Mouse (Mus musculus): ENCODE results near the gene Adamts13.

Gene Adamts13

GRCm38 (mm10) chr2:26967262-26967661 lies 6.0 kb upstream of the Adamts13 start:
- DNase-seq (ENCODE audit: extremely low spot score, low spot score), result no peak

DNA sequence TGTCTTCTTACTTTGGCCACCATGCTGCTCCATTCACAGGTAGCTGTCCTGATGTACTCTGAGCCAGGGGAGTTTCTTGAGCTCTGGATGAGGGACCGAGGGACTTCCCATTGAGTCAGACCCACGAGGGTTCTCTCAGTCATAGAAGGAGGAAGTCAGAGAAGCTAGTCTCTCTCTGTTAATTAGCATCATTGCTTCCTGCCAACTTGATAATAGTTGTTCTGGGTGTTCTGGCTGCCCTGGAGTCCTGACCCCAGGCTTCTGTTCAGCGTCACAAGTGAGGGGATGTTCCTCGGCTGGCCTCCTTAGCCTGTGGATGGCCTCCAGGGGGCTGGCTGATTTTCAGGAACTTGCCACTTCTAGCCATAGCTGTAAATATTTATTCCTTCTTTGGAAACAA lies 744 bp downstream of the Adamts13 start:
- DNase-seq (ENCODE audit: extremely low spot score, low spot score), result no peak

GRCm38 (mm10) chr2:26980361-26980760 lies 7.1 kb downstream of the Adamts13 start:
- DNase-seq (ENCODE audit: extremely low spot score, low spot score), result no peak

GRCm38 (mm10) chr2:26984179-26984578 lies 11.0 kb downstream of the Adamts13 start:
- no peak for DNase-seq (ENCODE audit: extremely low spot score, low spot score)

DNA sequence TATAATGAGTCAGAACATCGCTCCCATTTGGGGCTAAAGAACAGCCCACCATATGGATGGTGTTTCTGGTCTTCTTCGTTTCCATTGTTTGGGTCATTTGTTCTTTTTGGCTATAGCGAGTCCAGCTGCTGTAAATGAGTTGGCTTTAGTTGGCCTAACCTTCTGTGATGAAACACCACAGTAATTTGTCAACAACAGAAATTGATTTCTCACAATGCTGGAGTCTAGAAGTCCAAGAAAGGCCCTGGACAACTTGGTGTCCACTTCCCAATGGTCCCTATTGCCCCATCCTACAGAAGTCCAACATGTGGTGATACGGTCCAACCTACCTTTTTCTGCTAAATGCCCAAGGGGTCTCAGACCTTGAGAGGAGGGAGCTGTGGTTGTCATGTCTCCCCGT lies 11.4 kb downstream of the Adamts13 start:
- no peak for DNase-seq (ENCODE audit: extremely low spot score, low spot score)

- no peak for DNase-seq (ENCODE audit: extremely low spot score, low spot score)
Observed at GRCm38 (mm10) chr2:26993936-26994335, 20.7 kb downstream of the Adamts13 start.

DNA sequence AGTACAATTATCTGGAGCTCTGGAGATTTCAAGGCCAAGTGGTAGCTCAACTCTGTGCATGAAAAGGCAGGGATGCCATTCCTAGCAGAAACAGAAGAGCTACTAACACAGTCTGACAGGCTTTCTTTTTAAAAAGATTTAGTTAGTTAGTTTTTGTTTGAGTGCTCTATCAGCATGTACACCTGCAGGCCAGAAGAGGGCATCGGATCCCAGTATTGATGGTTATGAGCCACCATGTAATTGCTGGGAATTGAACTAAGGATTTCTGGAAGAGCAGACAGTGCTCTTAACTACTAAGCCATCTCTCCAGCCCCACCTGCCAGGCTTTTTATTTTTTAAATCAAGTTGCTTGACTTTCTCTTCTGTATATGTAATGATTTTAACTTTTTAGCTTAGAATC lies 24.3 kb downstream of the Adamts13 start:
- DNase-seq (ENCODE audit: extremely low spot score, low spot score), result no peak

GRCm38 (mm10) chr2:26997993-26998392 lies 24.8 kb downstream of the Adamts13 start:
- DNase-seq (ENCODE audit: extremely low spot score, low spot score), result no peak

DNA sequence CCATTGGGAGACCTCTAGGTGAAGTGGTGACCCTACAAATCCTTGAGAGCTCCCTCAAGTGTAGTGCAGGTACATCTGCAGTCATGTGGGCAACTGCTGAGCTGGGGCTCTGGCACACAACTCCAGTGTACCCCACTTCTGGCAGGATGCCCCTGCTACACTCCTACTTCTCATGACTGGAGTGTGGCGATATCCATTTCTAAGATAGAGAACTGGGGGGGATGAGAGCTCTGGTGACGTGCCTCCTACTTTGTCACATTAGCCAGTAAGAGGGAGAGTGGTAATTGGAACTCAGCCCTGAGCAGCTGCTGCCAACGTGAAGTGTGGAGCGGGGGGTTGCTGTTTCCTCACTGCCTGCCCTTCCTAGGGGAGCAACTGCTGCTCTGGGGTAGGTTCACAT lies 33.0 kb downstream of the Adamts13 start:
- no peak for DNase-seq (ENCODE audit: extremely low spot score, low spot score)

DNA sequence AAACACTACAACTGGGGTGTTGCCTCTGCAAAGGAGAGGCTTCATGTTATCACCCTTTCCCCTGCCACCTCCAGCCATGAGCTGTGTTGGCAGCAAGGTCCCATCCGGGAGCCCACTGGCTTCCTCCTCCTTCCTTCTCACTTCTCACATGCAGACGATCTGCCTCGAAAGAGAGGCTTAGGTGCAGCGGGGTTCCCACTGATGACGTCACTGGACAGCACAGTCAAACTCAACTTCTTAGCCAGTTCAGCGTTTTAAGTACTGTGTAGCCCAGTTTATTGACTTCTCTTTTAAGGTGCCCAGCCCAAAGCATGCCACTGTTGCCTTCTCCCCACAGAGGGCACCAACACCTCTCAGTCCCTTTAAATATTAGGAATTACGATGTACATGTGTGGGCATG lies 34.5 kb downstream of the Adamts13 start:
- no peak for DNase-seq (ENCODE audit: extremely low spot score, low spot score)

DNA sequence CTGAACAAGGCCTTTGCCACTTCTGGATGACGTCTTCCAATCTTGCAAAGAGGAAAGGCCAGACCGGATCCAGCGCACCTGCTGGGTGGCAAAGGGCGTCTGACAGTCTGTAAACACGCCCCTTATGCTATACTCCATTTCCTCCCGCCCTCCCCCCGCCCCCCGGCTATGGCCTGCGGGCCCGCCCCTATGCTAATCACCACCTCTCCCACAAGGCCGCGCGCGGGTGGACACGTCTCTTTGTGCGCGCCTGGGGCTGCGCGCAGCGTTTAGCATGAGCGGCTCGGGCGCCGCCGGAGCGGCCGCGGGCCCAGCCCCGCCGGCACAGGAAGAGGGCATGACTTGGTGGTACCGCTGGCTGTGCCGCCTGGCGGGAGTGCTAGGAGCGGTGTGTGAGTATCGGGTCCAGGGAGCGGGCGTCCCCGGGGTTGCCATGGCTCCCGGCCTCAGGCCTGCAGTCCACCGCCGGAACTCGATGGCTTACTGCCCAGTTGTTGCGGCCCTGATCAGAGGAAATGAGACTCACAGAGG lies 36.6 kb downstream of the Adamts13 start, which contains the start of gene Cacfd1:
Cacfd1 (plus strand) TSS at position 213 of the 531 bp plus-strand sequence.
- peak; percentile 92 for DNase-seq (ENCODE audit: extremely low spot score, low spot score)

DNA sequence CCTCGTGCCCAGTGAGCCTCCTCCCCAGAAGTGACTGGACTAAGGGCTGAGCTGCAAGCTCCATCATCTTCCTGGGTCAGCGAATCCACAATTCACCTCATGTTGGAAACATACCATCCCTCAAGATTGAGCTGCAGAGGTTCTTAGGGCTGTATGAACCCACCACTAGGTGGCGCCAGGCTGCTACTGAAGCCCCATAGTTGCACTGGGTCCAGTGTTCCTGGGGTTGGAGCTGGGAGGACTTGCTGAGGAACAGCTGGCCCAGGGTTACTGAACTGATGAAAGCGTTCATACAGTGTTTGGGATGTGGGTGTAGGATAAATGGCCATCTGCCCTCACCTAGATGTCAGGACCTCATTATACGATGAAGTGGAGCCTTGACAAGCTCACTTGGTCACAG lies 44.6 kb downstream of the Adamts13 start:
- peak; percentile 69 for DNase-seq (ENCODE audit: extremely low spot score, low spot score)

- no peak for DNase-seq (ENCODE audit: extremely low spot score, low spot score)
Observed at GRCm38 (mm10) chr2:27019530-27019929, 46.3 kb downstream of the Adamts13 start.

- DNase-seq (ENCODE audit: extremely low spot score, low spot score), result no peak
Observed at GRCm38 (mm10) chr2:27021103-27021502, 47.9 kb downstream of the Adamts13 start.

- no peak for DNase-seq (ENCODE audit: extremely low spot score, low spot score)
Observed at GRCm38 (mm10) chr2:27022612-27023011, 49.4 kb downstream of the Adamts13 start.

GRCm38 (mm10) chr2:27024136-27024535 lies 50.9 kb downstream of the Adamts13 start:
- DNase-seq (ENCODE audit: extremely low spot score, low spot score), result no peak

DNA sequence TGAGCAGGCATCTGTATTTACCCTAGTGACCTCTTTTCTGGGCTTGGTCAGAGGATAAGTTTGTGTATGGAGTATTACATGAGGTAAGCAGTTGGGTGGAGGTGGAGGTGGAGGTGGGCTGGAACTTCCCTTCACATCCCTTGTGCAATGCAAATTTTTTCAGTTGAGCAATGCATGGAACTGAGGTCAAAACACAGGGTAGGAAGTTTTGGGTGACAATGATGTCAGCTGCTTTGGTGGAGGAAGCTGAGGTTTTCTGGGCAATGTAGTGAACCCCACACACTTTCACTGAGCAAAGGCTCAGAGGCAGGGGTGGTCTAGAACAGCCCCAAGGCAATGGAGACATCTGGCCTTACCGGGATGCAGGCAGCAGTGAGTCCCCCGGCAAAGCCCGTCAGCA lies 52.3 kb downstream of the Adamts13 start:
- DNase-seq (ENCODE audit: extremely low spot score, low spot score), result no peak

- DNase-seq (ENCODE audit: extremely low spot score, low spot score), result no peak
Observed at GRCm38 (mm10) chr2:27026332-27026731, 53.1 kb downstream of the Adamts13 start.

- no peak for DNase-seq (ENCODE audit: extremely low spot score, low spot score)
Observed at GRCm38 (mm10) chr2:27026857-27027617, 53.8 kb downstream of the Adamts13 start.

- peak; percentile 81 for DNase-seq (ENCODE audit: extremely low spot score, low spot score)
Observed at GRCm38 (mm10) chr2:27027618-27028436, 54.6 kb downstream of the Adamts13 start, which contains the start of gene Slc2a6. Gene Slc2a6, minus strand, starts transcription at chr2:27027998.

DNA sequence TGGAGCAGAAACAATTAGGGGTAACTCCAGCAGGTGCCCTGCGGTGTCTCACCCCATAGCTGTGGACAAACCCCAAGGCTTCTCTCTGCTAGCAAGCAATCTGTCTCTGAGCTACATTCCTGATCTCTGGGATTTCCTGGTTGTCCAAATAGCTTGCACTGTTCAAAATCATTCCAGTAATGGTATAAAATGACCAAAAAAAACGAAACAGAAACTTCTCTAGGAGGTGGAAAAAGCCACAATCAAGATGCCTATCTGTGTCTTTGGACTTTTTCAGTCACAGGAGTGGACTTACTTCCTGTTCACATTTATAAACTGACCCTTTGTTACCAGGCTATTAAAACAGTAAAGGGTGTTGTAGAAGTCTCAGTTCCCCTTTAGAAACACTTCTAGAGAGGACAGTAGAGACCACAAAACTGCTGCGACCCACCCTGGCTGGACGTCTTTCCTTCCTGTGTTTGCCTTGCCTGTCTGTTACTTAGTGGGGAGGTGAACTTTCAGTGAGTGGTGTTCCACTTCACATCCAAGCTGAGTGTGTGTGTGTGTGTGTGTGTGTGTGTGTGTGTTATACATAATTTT lies 55.3 kb downstream of the Adamts13 start:
- DNase-seq (ENCODE audit: extremely low spot score, low spot score), result no peak

- no peak for DNase-seq (ENCODE audit: extremely low spot score, low spot score)
Observed at GRCm38 (mm10) chr2:27032361-27032760, 59.1 kb downstream of the Adamts13 start.

Data from neural tube, embryonic 10.5 days (tissue).